Mouse (Mus musculus) frontal cortex, adult (tissue): ENCODE data around the gene Gm2056.
"Not testable (repeated sequence)": the region's sequence is repeated elsewhere in the genome, so short reads cannot be mapped to it uniquely, and the experiment has no call there.

ENCODE experiments used
- ATAC-seq: cut with Nextera tagmentation; 2 replicates; pipeline ENCODE4 v1.9.2; 2017; ENCODE audit warnings: mild to moderate bottlenecking, moderate library complexity, mixed read lengths; ENCODE audit not compliant: low TSS enrichment

Gene Gm2056

DNA sequence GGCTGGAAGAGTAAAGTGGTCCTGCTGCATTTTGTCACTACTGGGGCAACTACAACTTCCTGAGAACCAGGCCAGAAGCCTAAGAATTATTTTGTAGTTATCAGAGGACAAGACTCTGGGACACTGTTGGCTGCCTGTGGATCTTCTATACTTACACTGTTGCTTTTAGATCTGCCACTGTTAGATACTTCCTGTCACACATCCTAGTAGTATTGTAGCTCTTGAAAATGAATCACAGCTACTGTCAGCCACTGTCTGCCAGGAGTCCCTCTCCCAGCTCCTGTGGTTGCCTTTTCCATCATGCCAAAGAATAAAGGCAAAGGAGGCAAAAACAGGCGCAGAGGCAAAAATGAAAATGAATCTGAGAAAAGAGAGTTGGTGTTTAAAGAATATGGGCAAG, at the start of gene Gm2056:
TSS of gene Gm2056 (plus strand) at position 301 of the 400 bp plus-strand sequence.
- not testable (repeated sequence) for ATAC-seq

DNA sequence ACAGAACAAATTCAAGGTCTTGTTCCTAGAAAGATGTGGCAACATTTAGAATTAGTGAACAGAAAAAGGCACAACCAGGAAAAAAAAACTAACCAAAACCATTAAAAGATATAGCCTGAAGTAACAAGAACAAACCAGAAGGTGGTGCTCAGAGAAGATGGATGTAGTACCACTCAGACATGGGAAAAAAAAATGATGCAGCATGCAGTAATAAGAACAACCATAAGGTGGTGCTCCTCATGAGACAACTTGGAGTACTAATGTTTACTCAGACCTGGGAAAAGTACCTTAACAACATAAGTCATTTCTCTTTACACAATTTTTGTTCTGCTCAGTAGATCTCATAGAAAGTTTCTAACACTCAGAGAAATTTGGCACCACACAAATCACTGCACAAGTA, 42.8 kb upstream of the Gm2056 start:
- ATAC-seq, result not testable (repeated sequence)

DNA sequence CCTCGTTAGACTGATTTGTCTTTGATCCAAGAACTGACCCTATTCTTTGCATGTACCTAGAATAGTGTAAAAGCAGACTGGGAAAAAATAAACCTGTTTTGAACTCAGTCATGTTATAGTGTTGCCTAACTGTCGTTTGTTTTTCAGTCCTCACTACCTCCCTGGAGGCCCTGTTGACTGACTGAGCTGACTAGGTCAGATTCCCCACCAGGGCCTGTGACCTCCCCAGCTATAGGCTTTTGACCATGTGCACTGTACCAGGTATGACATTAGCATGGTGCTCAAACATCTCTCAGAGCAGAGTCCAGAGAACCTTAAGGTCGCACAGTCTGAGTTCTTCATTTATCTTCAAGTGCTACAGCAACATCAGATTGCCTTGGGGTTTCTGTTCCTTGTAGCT, 22.7 kb upstream of the Gm2056 start:
- not testable (repeated sequence) for ATAC-seq

DNA sequence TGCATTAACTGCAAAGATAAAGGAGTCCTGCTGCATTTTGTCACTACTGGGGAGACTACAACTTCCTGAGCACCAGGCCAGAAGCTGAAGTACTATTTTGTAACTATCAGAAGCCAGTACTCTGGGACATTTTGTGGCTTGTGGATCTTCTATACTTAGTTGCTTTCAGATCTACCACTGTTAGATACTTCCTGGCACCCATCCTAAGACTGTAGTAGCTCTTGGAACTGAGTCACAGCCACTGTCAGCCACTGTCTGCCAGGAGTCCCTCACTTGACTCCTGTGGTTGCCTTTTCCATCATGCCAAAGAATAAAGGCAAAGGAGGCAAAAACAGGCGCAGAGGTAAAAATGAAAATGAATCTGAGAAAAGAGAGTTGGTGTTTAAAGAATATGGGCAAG, 15.3 kb upstream of the Gm2056 start, which contains the start of gene Gm2075:
TSS of gene Gm2075 (plus strand) at position 301 of the 400 bp plus-strand sequence.
- not testable (repeated sequence) for ATAC-seq

DNA sequence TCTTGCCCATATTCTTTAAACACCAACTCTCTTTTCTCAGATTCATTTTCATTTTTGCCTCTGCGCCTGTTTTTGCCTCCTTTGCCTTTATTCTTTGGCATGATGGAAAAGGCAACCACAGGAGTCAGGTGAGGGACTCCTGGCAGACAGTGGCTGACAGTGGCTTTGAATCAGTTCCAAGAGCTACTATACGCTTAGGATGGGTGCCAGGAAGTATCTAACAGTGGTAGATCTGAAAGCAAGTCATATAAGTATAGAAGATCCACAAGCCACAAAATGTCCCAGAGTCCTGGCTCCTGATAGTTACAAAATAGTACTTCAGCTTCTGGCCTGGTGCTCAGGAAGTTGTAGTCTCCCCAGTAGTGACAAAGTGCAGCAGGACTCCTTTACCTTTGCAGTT, 8.1 kb upstream of the Gm2056 start, which contains the start of gene Gm6803:
TSS of gene Gm6803 (minus strand) at position 101 of the 400 bp plus-strand sequence.
- ATAC-seq, result not testable (repeated sequence)

DNA sequence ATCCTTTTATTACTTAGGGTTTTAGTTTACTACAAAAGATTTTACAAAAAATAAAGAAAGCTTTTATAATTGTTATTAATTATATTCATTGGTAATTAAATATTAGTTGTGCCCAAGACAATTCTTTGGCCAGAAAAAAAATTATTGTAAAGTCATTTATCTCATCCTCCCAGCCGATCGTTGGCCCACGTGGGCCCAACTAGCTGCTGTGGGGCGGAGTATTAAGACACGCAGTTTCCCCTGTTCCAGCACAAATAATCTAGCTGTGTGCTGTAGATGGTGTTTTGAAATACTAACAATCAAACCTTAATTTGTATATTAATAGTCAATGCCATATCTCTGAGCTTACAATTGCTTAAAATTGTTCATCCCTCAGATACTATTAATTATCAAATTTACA, 5.4 kb downstream of the Gm2056 start:
- not testable (repeated sequence) for ATAC-seq

DNA sequence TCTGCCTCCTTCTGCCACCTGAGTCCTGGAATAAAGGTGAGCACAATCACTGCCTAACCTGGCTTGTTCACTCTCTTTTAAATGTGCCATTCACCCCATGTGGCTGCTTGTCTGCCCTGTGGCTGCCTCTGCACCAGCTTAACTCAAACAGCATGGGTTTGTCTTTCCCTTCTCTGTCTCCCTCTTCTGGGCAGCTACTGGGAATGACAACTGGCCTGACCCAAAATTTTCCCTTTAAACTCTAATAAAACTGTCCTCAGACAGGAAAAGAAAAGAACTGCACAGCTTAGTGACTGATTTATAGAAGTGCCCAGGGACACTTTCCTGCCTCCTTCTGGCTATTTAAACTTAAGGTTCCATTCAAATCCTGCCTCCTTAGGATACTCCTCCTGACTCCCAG, 12.3 kb downstream of the Gm2056 start:
- not testable (repeated sequence) for ATAC-seq

DNA sequence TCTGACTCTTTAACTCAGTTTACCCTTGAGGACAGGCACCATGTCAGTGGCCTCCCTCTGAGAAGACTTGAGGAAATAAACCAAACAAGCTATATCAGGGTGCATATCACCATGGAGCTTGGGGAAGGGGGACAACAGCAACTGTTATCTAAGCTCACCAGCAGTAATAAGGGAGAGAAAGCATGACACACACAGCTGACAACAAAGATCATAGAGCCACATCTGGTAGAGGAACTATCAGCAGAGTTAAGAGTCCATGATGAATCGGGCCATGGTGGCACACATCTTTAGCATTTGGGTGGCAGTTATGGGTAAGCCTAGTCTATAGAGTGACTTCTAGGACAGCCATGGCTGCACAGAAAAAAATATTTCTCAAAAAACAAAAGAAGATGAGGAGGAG, 12.9 kb downstream of the Gm2056 start:
- ATAC-seq, result not testable (repeated sequence)

DNA sequence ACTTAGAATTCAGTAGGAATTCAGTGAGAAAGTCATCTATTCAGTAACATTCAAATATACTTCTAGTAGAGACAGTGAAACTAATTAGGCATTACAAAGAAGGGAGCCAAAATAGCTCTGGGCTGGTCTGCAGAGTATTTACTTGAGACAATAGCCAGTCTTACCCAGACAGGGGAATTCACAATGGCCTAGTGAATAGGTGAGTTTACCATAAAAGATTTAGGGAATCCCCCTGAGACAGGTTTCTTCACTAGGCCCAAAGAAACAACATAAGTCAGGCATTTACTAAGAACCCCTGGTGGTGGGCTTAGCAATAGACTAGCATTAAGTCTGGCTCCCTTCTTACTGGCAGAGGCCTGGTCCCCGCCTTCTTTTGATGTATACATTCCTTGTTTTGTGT, 18.4 kb downstream of the Gm2056 start:
- not testable (repeated sequence) for ATAC-seq
